Mouse (Mus musculus) limb, embryonic 14.5 days (tissue): Measurements from ENCODE around the gene Olfr533. TPM values are rescaled to one million over a fixed set of nuclear protein-coding genes. Genes with fewer than 3 reads are reported as not detected.
"Not testable (repeated sequence)": the region's sequence is repeated elsewhere in the genome, so short reads cannot be mapped to it uniquely, and the experiment has no call there.

Experiments used
- ATAC-seq: fragments of 200-750 bp; cut with Nextera tagmentation; 2 replicates; pipeline ENCODE4 v1.8.0; 2017; ENCODE audit warnings: low read depth, moderate number of reproducible peaks, moderate TSS enrichment; ENCODE audit not compliant: low FRiP score
- DNase-seq: peaks from one replicate; pipeline ENCODE4 v3.0.0-alpha.2; 2015; ENCODE audit warnings: low spot score
- H3K27ac ChIP-seq: fragments of 300-500 bp; sonication (generic); replicated peaks from 2 replicates; pipeline ENCODE4 v1.5.1; 2014; ENCODE audit warnings: low read depth, mild to moderate bottlenecking, low read length, moderate library complexity, mixed read lengths
- H3K27me3 ChIP-seq: fragments of 300-500 bp; sonication (generic); 2 replicates; pipeline ENCODE4 v1.6.1; 2014; ENCODE audit warnings: low read length, mixed read lengths; ENCODE audit not compliant: control insufficient read depth, insufficient read depth
- H3K36me3 ChIP-seq: fragments of 300-500 bp; sonication (generic); 2 replicates; pipeline ENCODE4 v1.6.1; 2014; ENCODE audit warnings: mild to moderate bottlenecking, low read length, moderate library complexity, mixed read lengths; ENCODE audit not compliant: control insufficient read depth, insufficient read depth
- H3K4me1 ChIP-seq: fragments of 300-500 bp; sonication (generic); 2 replicates; pipeline ENCODE4 v1.6.1; 2014; ENCODE audit warnings: antibody characterized with exemption, low read length, mixed read lengths; ENCODE audit not compliant: control insufficient read depth, insufficient read depth
- H3K4me2 ChIP-seq: fragments of 300-500 bp; sonication (generic); replicated peaks from 2 replicates; pipeline ENCODE4 v1.6.1; 2014; ENCODE audit warnings: low read depth, mild to moderate bottlenecking, low read length, moderate library complexity; ENCODE audit not compliant: severe bottlenecking
- H3K4me3 ChIP-seq: fragments of 300-500 bp; sonication (generic); replicated peaks from 2 replicates; pipeline ENCODE4 v1.5.1; 2014; ENCODE audit warnings: low read length
- H3K9ac ChIP-seq: fragments of 300-500 bp; sonication (generic); 2 replicates; pipeline ENCODE4 v1.6.1; 2014; ENCODE audit warnings: mild to moderate bottlenecking, low read depth, low read length, moderate library complexity; ENCODE audit not compliant: severe bottlenecking
- H3K9me3 ChIP-seq: fragments of 300-500 bp; sonication (generic); 2 replicates; pipeline ENCODE4 v1.6.1; 2016; ENCODE audit warnings: low read length; ENCODE audit not compliant: control insufficient read depth
- POLR2A ChIP-seq: fragments of 200-500 bp; IDR thresholded peaks from 2 replicates; pipeline ENCODE4 v1.8.0; 2012; ENCODE audit warnings: inconsistent platforms, mild to moderate bottlenecking, moderate library complexity, borderline replicate concordance; ENCODE audit not compliant: insufficient read depth, insufficient read length; ENCODE audit errors: extremely low read depth
- WGBS: fragments of 180-500 bp; shearing (Covaris S2); extraction: QIAGEN DNeasy Blood & Tissue Kit; methylation state at CpG from one replicate; pipeline ENCODE4 v1.1.7; 2014; 5-methylcytosine and 5-hydroxymethylcytosine counted together
- polyA plus RNA-seq, 2 experiments: library from polyadenylated mRNA; depleted of rRNA in 1 of 2; stranded (reverse) in 1 of 2; unstranded in 1 of 2; fragments of >200 nt; fragmentation: Nextera tagmentation in 1 of 2; extraction: Ambion mirVana in 1 of 2; gene quantifications; 2 replicates each; pipeline versions ENCODE4 v1.2.1 to v1.2.3; 2012 to 2014

Olfr533 gene
- polyA plus RNA-seq, 2 experiments = not detected

- H3K4me3 ChIP-seq = no peak overlapping the region
- H3K36me3 ChIP-seq = no peaks in the 10 kb centered on the region
- H3K9me3 ChIP-seq = no peaks in the 10 kb centered on the region; the same call in 1 of the 2 replicates
- H3K27ac ChIP-seq = no peak overlapping the region
- no peak for TF ChIP-seq POLR2A
- no peak for ATAC-seq
- no peak for DNase-seq
- H3K4me2 ChIP-seq = no peak overlapping the region
- 100% methylated on average over 1 of the region's 1 CpGs for WGBS
- H3K4me1 ChIP-seq = no peaks in the 10 kb centered on the region
- no peaks in the 10 kb centered on the region for H3K27me3 ChIP-seq
- no peak overlapping the region for H3K9ac ChIP-seq
Observed at GRCm38 (mm10) chr7:140488981-140489380, 25.8 kb downstream of the Olfr533 start.

DNA sequence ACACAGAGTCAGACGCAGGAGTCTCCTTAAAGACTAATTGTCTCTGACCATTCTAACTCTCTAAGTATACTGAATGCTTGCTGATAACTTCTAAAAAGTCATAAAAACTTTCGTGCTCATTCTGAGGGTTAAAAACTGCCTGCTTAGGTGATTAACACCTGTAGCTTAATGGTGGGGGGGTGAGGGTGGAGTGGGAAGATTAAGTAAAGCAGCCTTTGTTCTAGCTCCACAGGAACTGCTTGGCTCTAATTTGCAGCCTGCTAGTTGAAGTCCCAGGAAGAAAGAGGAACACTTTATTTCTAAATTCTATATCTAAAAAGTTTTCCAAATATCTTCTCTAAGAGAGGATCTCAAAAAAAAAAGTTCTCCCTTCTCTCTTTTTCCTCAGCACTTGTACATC is 31.1 kb downstream of the Olfr533 start:
- no peak for ATAC-seq
- 12% methylated on average over 2 of the region's 2 CpGs for WGBS

DNA sequence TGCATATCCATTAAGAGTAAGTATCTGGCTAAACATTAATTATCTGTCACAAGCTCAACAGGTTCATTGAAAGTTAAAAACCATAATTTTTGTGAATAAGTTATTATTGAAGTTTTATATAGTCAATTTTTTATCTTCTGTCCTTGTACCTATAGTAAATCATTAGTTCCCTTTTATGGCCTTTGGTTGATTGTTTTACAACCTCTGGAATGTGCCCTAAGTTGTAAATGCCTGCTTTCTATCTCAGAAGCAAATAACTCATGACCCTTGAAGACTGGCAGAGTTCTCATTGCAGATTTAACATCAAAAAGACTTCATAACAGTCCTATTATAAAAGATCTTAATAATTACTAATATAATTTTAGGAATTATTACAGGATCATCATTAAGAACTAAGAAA is 31.5 kb downstream of the Olfr533 start:
- H3K36me3 ChIP-seq = no peaks in the 10 kb centered on the region
- H3K4me2 ChIP-seq = no peak overlapping the region
- ATAC-seq (no peak), DNase-seq (no peak)
- no peak overlapping the region for H3K9ac ChIP-seq
- H3K27me3 ChIP-seq = no peaks in the 10 kb centered on the region
- no peaks in the 10 kb centered on the region for H3K9me3 ChIP-seq
- no peak for TF ChIP-seq POLR2A
- no peak overlapping the region for H3K27ac ChIP-seq
- no peaks in the 10 kb centered on the region for H3K4me1 ChIP-seq
- H3K4me3 ChIP-seq = no peak overlapping the region

More for the DNA sequence above, 31.1 kb downstream of the Olfr533 start:
- Histone ChIP-seq H3K36me3 (no peaks in the 10 kb centered on the region), H3K4me1 (no peaks in the 10 kb centered on the region), H3K4me3 (no peak overlapping the region), H3K27me3 (no peaks in the 10 kb centered on the region), H3K9ac (no peak overlapping the region), H3K9me3 (no peaks in the 10 kb centered on the region; the same call in 1 of the 2 replicates), H3K27ac (no peak overlapping the region), H3K4me2 (no peak overlapping the region)
- no peak for TF ChIP-seq POLR2A
- no peak for DNase-seq

DNA sequence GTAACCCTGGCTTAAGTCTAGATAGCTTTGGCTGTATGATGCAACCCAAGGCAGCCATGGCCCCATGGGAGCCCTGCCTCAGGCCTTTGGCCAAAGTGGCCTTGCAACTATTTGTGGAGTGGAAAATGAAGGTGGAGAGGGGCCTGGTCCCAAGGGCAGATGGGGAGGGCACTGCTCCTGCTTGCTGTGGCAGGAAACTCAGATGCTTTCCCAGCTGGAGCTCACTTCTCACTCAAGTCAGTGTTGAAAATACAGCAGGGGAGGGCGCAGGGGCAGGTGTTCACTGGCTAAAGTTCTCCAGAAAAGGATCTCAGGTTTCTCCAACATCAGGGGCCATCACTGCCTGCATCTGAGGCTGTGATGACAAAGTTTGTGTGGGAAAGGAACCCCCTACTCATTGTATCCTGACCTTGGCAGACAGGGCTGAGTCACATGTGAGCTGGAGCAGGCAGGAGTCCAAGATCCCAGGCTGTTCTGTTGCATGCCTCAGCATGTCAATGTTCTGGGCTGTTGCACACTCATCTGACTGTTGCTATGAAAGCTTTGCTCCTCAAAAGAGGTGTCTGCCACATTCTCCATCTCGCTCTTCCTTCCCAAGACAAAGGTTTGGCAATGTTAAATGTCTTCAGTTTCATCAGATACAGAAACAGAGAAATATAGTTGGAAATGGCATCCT is 44.3 kb downstream of the Olfr533 start, which contains the start of gene Olfr536:
Gene Olfr536, minus strand, starts transcription at position 51 of the 676 bp plus-strand sequence.
- H3K9ac ChIP-seq, H3K9me3 ChIP-seq, H3K4me2 ChIP-seq, ATAC-seq, DNase-seq, H3K36me3 ChIP-seq, H3K4me3 ChIP-seq, H3K27me3 ChIP-seq, H3K27ac ChIP-seq, H3K4me1 ChIP-seq: not testable (repeated sequence)
- WGBS = 77% methylated on average over 1 of the region's 2 CpGs

Other genes starting within 250 kb of the Olfr533 start
- 0.04 and 0.05 TPM in 2 replicates for gene Cd163l1, start 245.1 kb upstream of the Olfr533 start, polyA plus RNA-seq (2012; rRNA removed)
- gene Cd163l1, start 245.1 kb upstream of the Olfr533 start, polyA plus RNA-seq (2014; fragmentation: Nextera tagmentation; extraction: Ambion mirVana) = 0.11 TPM in 2 replicates
- gene 5830411N06Rik, start 216.1 kb upstream of the Olfr533 start, polyA plus RNA-seq (2012; rRNA removed) = 0.01 and 0.03 TPM in 2 replicates
- gene 5830411N06Rik, start 216.1 kb upstream of the Olfr533 start, polyA plus RNA-seq (2014; fragmentation: Nextera tagmentation; extraction: Ambion mirVana) = not detected in 2 replicates
- gene Olfr525, start 142.5 kb upstream of the Olfr533 start, polyA plus RNA-seq (2012; rRNA removed) = not detected in 2 replicates
- not detected in 2 replicates for gene Olfr525, start 142.5 kb upstream of the Olfr533 start, polyA plus RNA-seq (2014; fragmentation: Nextera tagmentation; extraction: Ambion mirVana)
- gene Olfr527, start 129.4 kb upstream of the Olfr533 start, polyA plus RNA-seq (2012; rRNA removed) = not detected in 2 replicates
- gene Olfr527, start 129.4 kb upstream of the Olfr533 start, polyA plus RNA-seq (2014; fragmentation: Nextera tagmentation; extraction: Ambion mirVana) = not detected in 2 replicates
- not detected in 2 replicates for gene Olfr60, start 101.7 kb upstream of the Olfr533 start, polyA plus RNA-seq (2012; rRNA removed)
- gene Olfr60, start 101.7 kb upstream of the Olfr533 start, polyA plus RNA-seq (2014; fragmentation: Nextera tagmentation; extraction: Ambion mirVana) = not detected in 2 replicates
- not detected in 2 replicates for gene Olfr530, start 87.0 kb upstream of the Olfr533 start, polyA plus RNA-seq (2012; rRNA removed)
- not detected in 2 replicates for gene Olfr530, start 87.0 kb upstream of the Olfr533 start, polyA plus RNA-seq (2014; fragmentation: Nextera tagmentation; extraction: Ambion mirVana)
- gene Olfr531, start 60.5 kb upstream of the Olfr533 start, polyA plus RNA-seq (2012; rRNA removed) = not detected in 2 replicates
- not detected in 2 replicates for gene Olfr531, start 60.5 kb upstream of the Olfr533 start, polyA plus RNA-seq (2014; fragmentation: Nextera tagmentation; extraction: Ambion mirVana)
- not detected in 2 replicates for gene Olfr532, start 41.7 kb upstream of the Olfr533 start, polyA plus RNA-seq (2012; rRNA removed)
- gene Olfr532, start 41.7 kb upstream of the Olfr533 start, polyA plus RNA-seq (2014; fragmentation: Nextera tagmentation; extraction: Ambion mirVana) = not detected in 2 replicates
- not detected in 2 replicates for gene Olfr535, start 20.8 kb downstream of the Olfr533 start, polyA plus RNA-seq (2012; rRNA removed)
- not detected in 2 replicates for gene Olfr535, start 20.8 kb downstream of the Olfr533 start, polyA plus RNA-seq (2014; fragmentation: Nextera tagmentation; extraction: Ambion mirVana)
- not detected in 2 replicates for gene Olfr536, start 44.0 kb downstream of the Olfr533 start, polyA plus RNA-seq (2012; rRNA removed)
- not detected in 2 replicates for gene Olfr536, start 44.0 kb downstream of the Olfr533 start, polyA plus RNA-seq (2014; fragmentation: Nextera tagmentation; extraction: Ambion mirVana)
- not detected in 2 replicates for gene Olfr538, start 104.5 kb downstream of the Olfr533 start, polyA plus RNA-seq (2012; rRNA removed)
- gene Olfr538, start 104.5 kb downstream of the Olfr533 start, polyA plus RNA-seq (2014; fragmentation: Nextera tagmentation; extraction: Ambion mirVana) = not detected in 2 replicates
- gene Olfr46, start 137.9 kb downstream of the Olfr533 start, polyA plus RNA-seq (2012; rRNA removed) = not detected in 2 replicates
- gene Olfr46, start 137.9 kb downstream of the Olfr533 start, polyA plus RNA-seq (2014; fragmentation: Nextera tagmentation; extraction: Ambion mirVana) = not detected in 2 replicates
- not detected in 2 replicates for gene Olfr61, start 165.6 kb downstream of the Olfr533 start, polyA plus RNA-seq (2012; rRNA removed)
- not detected in 2 replicates for gene Olfr61, start 165.6 kb downstream of the Olfr533 start, polyA plus RNA-seq (2014; fragmentation: Nextera tagmentation; extraction: Ambion mirVana)
- not detected in 2 replicates for gene Olfr53, start 183.1 kb downstream of the Olfr533 start, polyA plus RNA-seq (2012; rRNA removed)
- not detected in 2 replicates for gene Olfr53, start 183.1 kb downstream of the Olfr533 start, polyA plus RNA-seq (2014; fragmentation: Nextera tagmentation; extraction: Ambion mirVana)
- 0.19 and 0.20 TPM in 2 replicates for gene Olfr539, start 196.6 kb downstream of the Olfr533 start, polyA plus RNA-seq (2012; rRNA removed)
- 0.03 TPM in 1 of 2 replicates, not detected in the other for gene Olfr539, start 196.6 kb downstream of the Olfr533 start, polyA plus RNA-seq (2014; fragmentation: Nextera tagmentation; extraction: Ambion mirVana)
- gene Olfr45, start 218.6 kb downstream of the Olfr533 start, polyA plus RNA-seq (2012; rRNA removed) = 0.04 and 0.06 TPM in 2 replicates
- gene Olfr45, start 218.6 kb downstream of the Olfr533 start, polyA plus RNA-seq (2014; fragmentation: Nextera tagmentation; extraction: Ambion mirVana) = not detected in 2 replicates
- gene Olfr541, start 233.9 kb downstream of the Olfr533 start, polyA plus RNA-seq (2012; rRNA removed) = not detected in 2 replicates
- not detected in 2 replicates for gene Olfr541, start 233.9 kb downstream of the Olfr533 start, polyA plus RNA-seq (2014; fragmentation: Nextera tagmentation; extraction: Ambion mirVana)